Mouse (Mus musculus) heart, postnatal 4 days (tissue): ENCODE measurements at regions not wholly inside any gene's neighbourhood (a gene's known extent, or its start where the extent isn't known, plus 50 kb on each side); places are given as distances from the start of the nearest gene placed in this dataset.
"Not testable (repeated sequence)": the region's sequence is repeated elsewhere in the genome, so short reads cannot be mapped to it uniquely, and the experiment has no call there.

Experiments used
- DNase-seq: peaks from one replicate; pipeline ENCODE4 v3.0.0; 2021

DNA sequence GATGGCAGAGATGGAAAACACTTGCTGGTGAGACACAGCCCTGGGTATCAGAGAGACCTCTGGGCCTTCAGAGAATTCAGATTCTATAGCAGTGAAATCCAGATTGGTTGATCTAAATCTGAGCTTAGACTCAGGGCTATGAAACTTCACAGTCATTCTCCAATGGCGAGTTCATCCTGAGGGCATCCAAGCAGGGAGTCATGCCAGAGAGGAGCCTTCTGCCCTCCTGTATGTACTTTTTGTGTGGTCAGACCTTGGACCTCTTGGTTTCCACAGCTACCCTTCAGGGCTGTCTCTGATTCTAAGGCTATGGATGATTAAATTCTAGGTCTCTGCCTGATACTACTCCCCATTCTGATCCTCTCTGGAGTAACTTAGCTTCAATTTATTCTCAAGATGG is 122.0 kb upstream of the Mettl15 start:
- DNase-seq, result no peak

DNA sequence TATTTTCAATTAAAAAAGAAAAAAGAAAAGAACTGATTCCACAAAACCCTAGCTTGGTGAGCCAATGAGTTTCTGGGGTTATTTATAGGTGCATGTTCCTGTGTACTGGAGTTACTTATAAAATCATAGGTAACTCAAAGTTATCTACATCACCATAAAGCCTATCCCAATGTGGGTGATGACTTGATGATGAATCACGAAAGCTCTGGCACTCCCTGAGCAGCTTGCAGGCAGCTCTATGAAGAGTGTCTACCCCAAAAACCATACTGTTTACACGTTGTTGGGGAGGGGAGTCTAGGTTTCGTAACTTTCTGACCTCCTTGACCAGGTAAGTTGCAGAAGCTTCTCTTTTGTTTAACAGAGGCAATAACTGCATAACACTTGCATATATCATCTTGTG is 123.7 kb upstream of the Mettl15 start:
- no peak for DNase-seq

- DNase-seq, result no peak
These were observed 126.1 kb upstream of the Mettl15 start for GRCm38 (mm10) chr2:109406591-109407079.

DNA sequence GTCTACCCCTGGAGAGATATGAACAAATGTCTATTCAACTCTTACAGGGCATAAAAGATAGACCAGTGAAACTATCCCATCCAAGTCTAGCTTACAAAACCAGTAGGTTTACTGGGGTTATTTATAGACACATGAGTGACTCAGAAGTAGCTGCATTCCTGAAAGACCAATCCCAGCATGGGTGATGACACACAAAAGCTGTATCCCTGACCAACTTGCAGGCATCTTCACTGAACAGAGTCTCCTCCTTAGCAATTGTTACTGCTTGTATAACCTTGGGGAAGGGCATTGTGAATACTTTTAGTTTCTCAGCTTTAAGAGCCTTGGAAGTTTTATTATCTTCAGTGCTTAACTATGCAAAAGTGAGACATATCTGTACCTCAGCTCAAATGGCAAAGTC is 139.6 kb upstream of the Mettl15 start:
- DNase-seq, result no peak

DNA sequence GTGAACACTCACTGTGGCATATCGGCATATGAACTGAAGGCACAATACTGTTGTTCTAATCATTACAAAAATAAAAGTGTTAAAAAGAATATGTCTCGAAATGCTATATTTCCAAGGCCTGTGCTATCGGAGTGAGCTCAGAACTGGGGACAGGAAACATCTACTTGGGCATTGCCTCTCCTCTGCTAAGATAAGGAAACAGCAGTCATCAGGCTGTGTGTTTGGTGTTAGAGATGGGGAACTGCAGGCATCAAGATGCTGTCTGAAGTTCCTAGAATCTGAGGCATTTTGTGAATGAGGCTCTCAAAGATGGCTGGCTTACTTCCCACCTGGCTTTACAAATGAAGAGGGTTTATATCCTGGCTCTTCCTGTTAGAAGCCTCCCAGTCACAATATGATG is 150.6 kb upstream of the Mettl15 start:
- DNase-seq, result no peak

- DNase-seq, result no peak
These were observed 162.1 kb upstream of the Mettl15 start for GRCm38 (mm10) chr2:109442551-109443120.

GRCm38 (mm10) chr2:109443521-109444066 is 163.0 kb upstream of the Mettl15 start:
- no peak for DNase-seq

DNA sequence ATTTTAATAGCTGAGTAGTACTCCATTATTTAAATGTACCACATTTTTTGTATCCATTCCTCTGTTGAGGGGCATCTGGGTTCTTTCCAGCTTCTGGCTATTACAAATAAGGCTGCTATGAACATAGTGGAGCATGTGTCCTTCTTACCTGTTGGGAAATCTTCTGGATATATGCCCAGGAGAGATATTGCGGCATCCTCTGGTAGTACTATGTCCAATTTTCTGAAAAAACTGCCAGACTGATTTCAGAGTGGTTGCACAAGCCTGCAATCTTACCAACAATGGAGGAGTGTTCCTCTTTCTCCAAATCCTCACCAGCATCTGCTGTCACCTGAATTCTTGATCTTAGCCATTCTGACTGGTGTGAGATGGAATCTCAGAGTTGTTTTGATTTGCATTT is 181.7 kb upstream of the Mettl15 start:
- DNase-seq, result not testable (repeated sequence)

DNA sequence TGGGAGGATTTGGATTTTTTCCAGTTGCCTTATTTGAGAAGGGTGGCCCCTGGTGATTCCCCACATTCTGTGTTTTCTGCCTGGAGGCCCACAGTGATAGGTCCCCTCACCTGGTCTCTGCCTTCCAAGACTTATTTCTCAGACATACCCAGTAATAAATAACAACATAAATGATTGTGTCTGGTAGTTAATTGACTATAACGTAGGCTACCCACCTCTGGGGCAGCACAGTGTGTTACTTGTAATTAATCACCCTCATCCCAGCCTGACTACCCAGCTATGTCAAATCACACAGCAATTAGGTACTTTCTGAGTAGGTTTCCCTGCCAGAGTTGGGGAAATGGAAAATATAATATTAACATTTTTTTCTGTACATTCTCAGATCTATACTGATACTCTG is 190.2 kb upstream of the Bdnf start:
- DNase-seq, result no peak

DNA sequence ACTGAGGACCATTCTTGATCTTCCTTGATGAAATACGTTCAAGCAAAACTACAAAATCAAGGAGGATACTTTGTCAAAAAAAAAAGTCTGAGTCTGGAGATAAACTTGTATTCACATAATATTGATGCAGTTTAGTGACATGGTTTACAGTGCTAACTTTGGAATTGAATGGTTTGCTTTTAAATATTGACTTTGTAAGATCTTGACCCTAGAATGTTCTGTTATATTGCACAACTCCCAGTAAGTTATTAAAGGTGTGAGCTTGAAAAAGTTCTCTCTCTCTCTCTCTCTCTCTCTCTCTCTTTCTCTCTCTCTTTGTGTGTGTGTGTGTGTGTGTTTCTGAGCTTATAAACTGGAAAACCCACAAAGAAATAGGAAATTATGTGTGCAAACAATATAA is 186.9 kb upstream of the Bdnf start:
- no peak for DNase-seq

- peak; percentile 7 for DNase-seq
These were observed 172.3 kb upstream of the Bdnf start for GRCm38 (mm10) chr2:109502186-109502585.

DNA sequence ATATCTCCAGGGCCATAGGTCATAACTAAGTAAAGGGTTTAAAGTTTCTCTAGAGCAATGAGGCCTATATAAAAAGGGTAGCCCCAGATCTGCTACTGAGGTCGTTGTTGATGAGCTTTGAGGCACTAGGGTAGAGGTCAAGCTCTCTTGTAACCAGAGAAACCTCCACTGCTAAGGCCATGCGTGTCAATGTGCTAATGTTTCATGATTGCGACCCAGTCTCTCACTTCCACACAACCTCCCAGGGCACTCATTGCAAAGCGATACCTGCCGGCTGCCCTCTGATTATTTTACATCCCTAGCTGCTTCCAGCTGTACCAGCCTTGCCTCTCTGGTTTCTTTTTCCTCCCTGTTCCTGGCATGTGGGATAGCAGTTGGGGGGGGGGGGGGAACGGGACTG is 169.6 kb upstream of the Bdnf start:
- no peak for DNase-seq

GRCm38 (mm10) chr2:109510070-109510979 is 164.2 kb upstream of the Bdnf start:
- no peak for DNase-seq

- DNase-seq, result no peak
These were observed 163.4 kb upstream of the Bdnf start for GRCm38 (mm10) chr2:109511142-109511541.

- DNase-seq, result no peak
These were observed 155.2 kb upstream of the Bdnf start for GRCm38 (mm10) chr2:109519261-109519660.

DNA sequence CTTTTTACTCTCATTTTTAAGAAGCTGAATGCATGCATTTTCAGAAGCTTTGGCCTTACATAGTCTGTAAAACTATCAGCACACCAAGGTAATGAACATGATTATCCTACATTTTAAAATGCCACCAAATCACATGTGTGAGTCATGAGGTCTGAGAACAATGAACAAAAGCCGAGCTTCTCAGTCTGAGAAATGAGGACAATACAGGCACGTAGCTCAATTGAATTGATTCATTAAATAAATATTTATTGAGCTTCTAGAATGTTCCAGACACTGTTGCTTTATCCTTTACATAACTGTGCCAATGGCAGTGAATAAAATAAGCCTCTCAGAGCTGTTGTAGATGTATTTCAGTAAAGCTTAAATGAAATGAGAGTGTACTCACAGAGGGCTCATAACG is 154.0 kb upstream of the Bdnf start:
- DNase-seq, result no peak

DNA sequence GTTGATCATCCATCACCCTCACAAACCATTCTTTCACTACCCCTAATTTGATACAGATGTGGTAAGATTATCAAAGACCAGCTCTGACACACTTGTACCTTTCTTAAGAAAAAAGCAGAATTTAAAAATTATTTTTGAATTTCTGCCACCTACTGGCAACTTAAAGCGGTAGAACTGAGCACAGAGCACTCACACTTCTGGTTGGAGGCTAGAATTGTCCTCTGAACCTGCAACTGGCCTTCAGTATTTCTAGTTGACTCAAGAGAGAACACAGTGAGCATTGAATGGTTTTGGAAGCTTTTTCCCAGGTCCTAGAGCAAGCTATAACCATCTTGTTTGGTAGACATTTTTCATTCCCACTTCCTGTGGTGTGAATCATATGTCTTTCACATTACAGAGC is 135.0 kb upstream of the Bdnf start:
- DNase-seq, result no peak

DNA sequence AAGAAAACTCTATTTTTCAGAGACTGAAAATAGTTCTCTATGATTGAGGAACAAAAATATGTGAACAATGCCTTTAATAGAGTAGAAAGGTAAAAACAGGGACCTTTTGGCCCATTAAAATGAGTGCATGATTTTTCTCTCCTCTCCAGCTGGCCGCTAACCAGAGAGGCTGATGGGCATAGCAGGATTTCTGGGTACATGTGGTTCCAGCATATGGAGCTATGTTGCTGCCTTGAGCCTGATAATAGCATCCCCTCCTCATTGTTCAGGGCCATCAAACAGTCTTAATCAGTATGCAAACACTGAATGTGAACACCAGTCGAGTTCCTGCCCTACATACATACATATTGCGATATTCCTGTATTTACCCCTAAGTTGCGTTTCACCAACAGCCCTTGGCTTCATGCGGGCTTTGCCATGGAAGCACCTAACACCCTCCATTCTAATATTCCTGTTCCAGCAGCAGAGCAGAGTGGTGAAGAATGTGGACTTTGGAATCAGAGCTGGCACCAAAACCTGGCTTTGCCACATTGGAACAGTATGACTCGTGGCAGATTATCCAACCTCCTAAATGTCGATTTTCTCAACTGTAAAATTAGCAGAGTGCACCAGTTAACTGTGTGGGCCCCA is 127.9 kb upstream of the Bdnf start:
- no peak for DNase-seq

GRCm38 (mm10) chr2:109554644-109555043 is 119.9 kb upstream of the Bdnf start:
- DNase-seq, result peak; percentile 62

GRCm38 (mm10) chr2:109559088-109560030 is 115.1 kb upstream of the Bdnf start:
- peak; percentile 5 for DNase-seq

DNA sequence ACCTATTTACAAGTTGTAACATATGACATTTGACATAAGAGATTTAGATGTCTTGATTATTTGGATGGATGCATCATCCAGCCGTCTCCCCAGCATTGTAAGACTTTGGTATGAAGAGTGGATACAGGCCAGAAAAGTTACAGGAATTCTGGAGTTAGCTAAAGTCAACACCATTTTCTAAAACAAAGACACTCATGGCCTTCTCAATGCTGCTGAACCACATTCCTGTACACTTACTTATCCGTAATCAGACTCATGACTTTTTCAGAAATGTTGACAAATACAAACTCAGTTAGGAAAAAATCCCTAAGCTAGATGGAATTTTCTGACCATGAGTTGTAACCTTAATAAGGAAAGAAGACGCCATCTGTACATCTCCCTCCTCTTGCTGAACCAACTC is 111.5 kb upstream of the Bdnf start:
- no peak for DNase-seq

DNA sequence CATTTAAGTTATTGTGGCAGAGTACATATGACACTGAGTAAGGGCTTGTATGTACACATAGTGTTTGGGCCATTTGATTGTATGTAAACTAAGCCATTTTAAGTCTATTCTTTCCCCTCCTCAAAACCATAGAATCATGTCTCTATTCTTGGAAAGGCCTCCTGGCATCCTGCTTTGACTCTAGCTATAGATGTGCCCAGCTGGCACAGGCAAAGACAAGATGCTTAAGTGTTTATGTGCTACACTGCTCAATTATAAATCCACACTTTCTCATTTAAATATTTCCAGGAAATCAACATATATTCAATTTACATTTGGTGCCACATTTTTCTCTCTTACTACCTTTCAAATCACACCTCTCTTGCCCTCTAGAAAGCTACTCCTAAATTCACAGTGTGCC is 97.6 kb upstream of the Bdnf start:
- no peak for DNase-seq
